Comparison of ENCODE assay signal across 10 mouse cellular contexts in the genomic region with DNA sequence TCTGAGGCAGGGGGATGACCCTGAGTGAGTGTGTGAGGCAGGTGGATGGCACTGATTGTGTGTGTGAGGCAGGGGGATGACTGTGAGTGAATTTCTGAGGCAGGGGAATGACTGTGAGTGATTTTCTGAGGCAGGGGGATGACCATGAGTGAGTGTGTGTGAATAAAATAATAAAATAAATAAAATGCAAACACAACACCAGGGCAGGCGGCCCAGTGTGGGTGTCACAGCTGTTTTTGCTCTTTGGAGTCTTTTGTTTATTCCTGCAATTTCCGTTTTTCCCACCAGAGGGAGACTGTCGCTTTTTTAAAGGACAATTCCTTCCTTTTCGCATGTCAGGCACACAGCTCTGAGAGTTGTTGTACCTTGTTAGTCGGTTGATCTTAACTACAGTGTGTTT. TPM values are rescaled to one million over a fixed set of nuclear protein-coding genes. Genes with fewer than 3 reads are reported as not detected.
A peak's percentile ranks its signal among the peaks of the same experiment; 100 is the strongest.
DNase-seq lines count a peak whose midpoint lies in the region; ATAC-seq and TF ChIP-seq lines count a peak whose summit lies in the region.
"Not testable (repeated sequence)": the region's sequence is repeated elsewhere in the genome, so short reads cannot be mapped to it uniquely, and the experiment has no call there.
"Had no signal": no experiment of that assay in that cellular context is flagged by ENCODE, and none has a peak within 500 bp of the region (broad histone marks: within the 10 kb centered on the region; RNA-seq: fewer than 3 reads in every experiment).

No protein-coding gene starts in this region.

- H3K9ac ChIP-seq in forebrain, embryonic 13.5 days; liver, embryonic 16.5 days (ENCODE audit: low read depth, low read length); neural tube, embryonic 12.5 days: not testable (repeated sequence)

- not testable (repeated sequence) for H3K27me3 ChIP-seq in forebrain, embryonic 13.5 days; liver, embryonic 16.5 days (ENCODE audit: control insufficient read depth, insufficient read depth, low read depth, low read length); neural tube, embryonic 12.5 days (replicated peaks); testis, adult 2 months (ENCODE audit: control insufficient read depth, insufficient read depth, low read length)

- WGBS in forebrain, embryonic 13.5 days, result 6% methylated on average over 5 of the region's 5 CpGs
- 4% methylated on average over 5 of the region's 5 CpGs for WGBS in liver, embryonic 16.5 days (ENCODE audit: insufficient replicate concordance)
- WGBS in neural tube, embryonic 12.5 days, result 8% methylated on average over 5 of the region's 5 CpGs

- not testable (repeated sequence) for TF ChIP-seq CTCF in testis, adult 2 months (IDR thresholded peaks at IDR 0.05; ENCODE audit: control insufficient read depth, insufficient read depth, insufficient replicate concordance, low read depth, low read length)

- intact Hi-C loops in heart, postnatal 36 days (cut with DNase I), result not testable (repeated sequence)

- ATAC-seq in forebrain, embryonic 13.5 days; liver, embryonic 16.5 days (ENCODE audit: low read depth); neural tube, embryonic 12.5 days (ENCODE audit: low FRiP score, low read depth): not testable (repeated sequence)

- H3K27ac ChIP-seq in forebrain, embryonic 13.5 days, result 0 out of 2 replicates have a peak overlapping the region, but pooled peaks have one; percentile 37
- H3K27ac ChIP-seq in liver, embryonic 16.5 days (ENCODE audit: low read length); neural tube, embryonic 12.5 days; testis, adult 2 months (ENCODE audit: control insufficient read depth, insufficient read depth, low read depth, low read length): not testable (repeated sequence)

- H3K4me1 ChIP-seq in forebrain, embryonic 13.5 days, result peaks cover 16% of the 10 kb centered on the region
- H3K4me1 ChIP-seq in liver, embryonic 16.5 days (ENCODE audit: control insufficient read depth, low read depth, low read length), result peaks cover 51% of the 10 kb centered on the region
- H3K4me1 ChIP-seq in neural tube, embryonic 12.5 days, result not testable (repeated sequence)
- H3K4me1 ChIP-seq in testis, adult 2 months (ENCODE audit: control insufficient read depth, insufficient read depth, low read length), result peaks cover 23% of the 10 kb centered on the region

- peak overlapping the region; percentile 60; the same call in 1 of the 2 replicates for H3K4me3 ChIP-seq in forebrain, embryonic 13.5 days
- not testable (repeated sequence) for H3K4me3 ChIP-seq in liver, embryonic 16.5 days (ENCODE audit: low read depth, low read length)
- H3K4me3 ChIP-seq in neural tube, embryonic 12.5 days, result peak overlapping the region; percentile 52
- H3K4me3 ChIP-seq in testis, adult 2 months (ENCODE audit: control insufficient read depth, low read depth, low read length), result peak overlapping the region; percentile 95

- H3K36me3 ChIP-seq in forebrain, embryonic 13.5 days (ENCODE audit: poor library complexity, severe bottlenecking); liver, embryonic 16.5 days (ENCODE audit: control insufficient read depth, insufficient read depth); neural tube, embryonic 12.5 days; testis, adult 2 months (ENCODE audit: control insufficient read depth, insufficient read depth, low read length): not testable (repeated sequence)

- H3K9me3 ChIP-seq in forebrain, embryonic 13.5 days (replicated peaks); liver, embryonic 16.5 days (replicated peaks; ENCODE audit: control insufficient read depth, low read length); neural tube, embryonic 12.5 days: not testable (repeated sequence)

- DNase-seq in CD8-positive naive resting alpha-beta T cell, adult 2 months (ENCODE audit: low read depth in 2 of 2, low spot score in 2 of 2), result peak; percentile 57 to 74
- peak; percentile 12 to 22 for DNase-seq in cerebellum, adult 18-20 months
- DNase-seq in heart, postnatal 36 days, result peak; percentile 56 to 60
- DNase-seq in kidney, postnatal 36 days, result peak; percentile 77 to 79

- TF ChIP-seq POLR2A in testis, adult 2 months (IDR thresholded peaks at IDR 0.05; ENCODE audit: control insufficient read depth, low read depth, low read length), result not testable (repeated sequence)

- H3K4me2 ChIP-seq in forebrain, embryonic 13.5 days, result peak overlapping the region; percentile 71
- H3K4me2 ChIP-seq in liver, embryonic 16.5 days (ENCODE audit: low read depth, low read length), result peak overlapping the region; percentile 96; the same call in 1 of the 2 replicates
- H3K4me2 ChIP-seq in neural tube, embryonic 12.5 days (replicated peaks), result peak overlapping the region; percentile 81

RNA-seq across cellular contexts. Expression of a gene that starts 42.5 kb away (rescaled TPM):
- polyA plus RNA-seq in forebrain, embryonic 13.5 days (2015; fragmentation: Nextera tagmentation; extraction: Ambion mirVana), result 0.55 and 0.70 TPM in 2 replicates
- total RNA-seq in heart, postnatal 36 days (2021), result 1 to 10 TPM; 1.1 to 1.3 TPM
- 2.9 and 3.5 TPM in 2 replicates for polyA plus RNA-seq in liver, embryonic 16.5 days (2015; fragmentation: Nextera tagmentation; extraction: Ambion mirVana)
- polyA plus RNA-seq in neural tube, embryonic 12.5 days (2016; fragmentation: Nextera tagmentation; extraction: Ambion mirVana), result 1.3 TPM in 2 replicates
- polyA plus RNA-seq in testis, adult 2 months (2012; rRNA removed), result 0.06 and 0.16 TPM in 2 replicates

RNA-seq across cellular contexts. Expression of a gene that starts 52.2 kb away (rescaled TPM):
- polyA plus RNA-seq in forebrain, embryonic 13.5 days (2015; fragmentation: Nextera tagmentation; extraction: Ambion mirVana), result not detected in 2 replicates
- total RNA-seq in heart, postnatal 36 days (2021), result not detected
- polyA plus RNA-seq in liver, embryonic 16.5 days (2015; fragmentation: Nextera tagmentation; extraction: Ambion mirVana), result 0.07 TPM in 1 of 2 replicates, not detected in the other
- polyA plus RNA-seq in neural tube, embryonic 12.5 days (2016; fragmentation: Nextera tagmentation; extraction: Ambion mirVana), result not detected in 2 replicates
- not detected in 2 replicates for polyA plus RNA-seq in testis, adult 2 months (2012; rRNA removed)
- total RNA-seq: gastrocnemius, postnatal 36 days had no signal
- polyA plus RNA-seq: G1E had no signal

Comparison
In these comparisons a context has a peak if more than half of its experiments do, and no peak if none do; other contexts are left out.
1. DNase-seq: peak in every context shown above with its lines; median percentile 78 in kidney, postnatal 36 days; 66 in CD8-positive naive resting alpha-beta T cell, adult 2 months; 58 in heart, postnatal 36 days; 17 in cerebellum, adult 18-20 months.